Mouse (Mus musculus): ENCODE measurements around the gene S100a11.

The S100a11 gene

GRCm38 (mm10) chr3:93562372-93562771 lies 42.1 kb downstream of the S100a11 start:
- DNase-seq = no peak

DNA sequence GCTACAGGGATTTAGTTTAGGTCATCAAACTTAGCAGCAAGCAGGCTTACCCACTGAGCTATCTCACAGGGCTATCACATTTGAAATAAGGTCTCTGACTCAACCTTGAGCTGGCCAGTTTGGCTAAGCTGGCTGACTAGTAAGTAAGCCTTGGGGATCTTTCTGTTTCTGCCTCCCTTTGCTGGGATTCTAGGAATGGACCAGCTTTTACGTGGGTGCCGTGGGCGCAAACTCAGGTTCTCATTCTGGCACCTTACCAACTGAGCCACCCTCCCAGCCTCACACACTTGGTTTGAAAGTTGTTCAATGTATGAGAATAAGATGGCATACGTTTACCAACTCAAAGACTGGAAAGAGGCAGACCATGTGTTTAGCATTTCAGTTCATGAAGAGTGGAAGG lies 42.9 kb downstream of the S100a11 start:
- no peak for DNase-seq

DNA sequence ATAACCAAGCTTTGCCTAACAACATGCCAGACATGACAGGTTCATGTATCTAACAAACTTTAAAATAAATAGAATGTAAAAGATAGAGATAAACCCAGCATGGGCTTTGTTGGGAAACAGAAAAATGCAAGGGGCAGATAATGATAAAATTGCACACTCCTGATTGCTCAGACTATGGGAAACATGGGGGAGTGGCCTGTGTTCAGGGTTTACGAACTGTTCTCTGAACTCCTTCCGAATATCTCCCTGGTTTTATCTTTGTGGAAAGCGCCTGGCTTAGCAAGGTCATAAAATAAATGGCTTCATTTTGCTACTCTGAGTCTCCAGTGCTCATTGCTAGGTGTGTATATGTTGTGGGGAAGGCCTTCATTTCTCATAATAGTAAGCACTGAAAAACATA lies 46.6 kb downstream of the S100a11 start:
- DNase-seq = no peak

DNA sequence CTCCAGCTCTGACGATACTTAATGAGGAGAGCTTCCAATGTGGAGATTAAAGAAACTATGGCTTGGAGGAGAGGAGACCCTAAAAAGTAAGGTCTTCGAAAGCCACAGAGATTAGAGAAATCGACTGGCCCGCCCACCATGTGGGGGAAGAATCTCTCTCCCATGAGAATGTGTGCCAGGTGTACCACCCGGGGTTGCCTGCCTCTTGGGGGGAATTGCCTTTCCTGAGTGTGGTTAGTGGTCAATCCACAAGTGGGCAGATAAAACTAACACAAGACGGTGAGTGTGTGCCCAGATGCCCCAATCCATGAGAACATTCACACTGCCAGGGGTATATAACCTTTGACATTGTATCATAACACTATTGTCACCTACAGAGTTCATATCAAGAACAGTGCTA lies 47.4 kb downstream of the S100a11 start:
- DNase-seq = no peak

- no peak for DNase-seq
Observed at GRCm38 (mm10) chr3:93568428-93569040, 48.2 kb downstream of the S100a11 start.

DNA sequence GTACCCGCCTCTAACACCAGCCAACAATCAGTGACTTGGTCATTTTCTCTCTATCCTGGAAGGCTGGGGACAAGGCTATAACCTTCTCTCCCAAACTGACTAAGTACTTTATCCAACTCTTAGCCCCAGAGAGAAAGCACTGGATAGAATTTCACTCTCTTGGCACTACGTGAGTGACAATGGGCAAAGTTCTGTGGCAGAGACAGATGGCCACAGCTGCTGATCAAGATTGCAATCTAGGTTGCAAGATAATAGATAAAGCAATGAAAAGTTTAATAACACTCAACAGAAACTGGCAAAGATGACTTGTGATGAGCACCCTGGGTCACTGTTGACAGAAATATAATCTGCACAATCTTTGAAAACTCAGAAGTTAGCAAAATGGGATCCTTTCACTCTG lies 48.8 kb downstream of the S100a11 start:
- no peak for DNase-seq

DNA sequence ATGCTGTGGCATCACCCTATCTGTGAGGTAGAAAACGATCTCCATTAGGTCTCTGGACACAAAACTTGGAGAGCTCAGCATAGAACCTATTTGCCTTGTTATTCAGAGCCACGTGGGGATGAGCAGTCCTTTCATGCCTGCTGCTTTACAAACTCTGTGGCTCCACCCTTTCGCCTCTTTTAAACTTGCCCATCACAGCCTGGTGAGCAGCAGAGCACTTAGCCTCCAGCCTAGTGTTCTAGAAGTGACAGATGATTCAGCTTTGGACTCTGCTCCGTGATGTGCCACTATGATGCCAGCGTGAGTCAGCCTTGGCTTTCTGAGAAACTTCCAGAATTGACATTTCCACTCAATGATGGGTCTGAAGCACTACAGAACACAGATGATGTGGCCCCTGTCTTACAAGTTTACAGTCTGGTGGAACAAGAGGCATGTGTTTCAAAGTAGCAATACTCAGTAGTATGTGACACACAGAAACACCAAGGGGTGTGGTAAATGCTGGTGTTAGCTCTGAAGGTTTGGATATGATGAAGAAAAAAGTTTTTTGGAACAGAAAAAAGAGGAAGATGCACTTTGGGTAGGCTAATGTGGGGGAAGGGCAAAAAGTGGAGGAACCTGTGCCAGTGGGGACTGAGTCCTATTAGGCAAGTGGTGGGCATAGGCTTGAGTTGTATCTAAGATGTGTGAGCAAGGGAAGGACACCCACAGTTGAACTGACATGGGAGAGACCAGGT lies 51.9 kb downstream of the S100a11 start:
- no peak for DNase-seq
